Mouse (Mus musculus) frontal cortex, postnatal 14 days (tissue): ENCODE measurements around the gene Il4i1.
"Not testable (repeated sequence)": the region's sequence is repeated elsewhere in the genome, so short reads cannot be mapped to it uniquely, and the experiment has no call there.

Source experiments
- DNase-seq, 2 experiments: peaks; one replicate each; pipeline ENCODE4 v3.0.0; 2022; ENCODE audit warnings: low spot score in 2 of 2

Gene Il4i1

GRCm38 (mm10) chr7:44863982-44864494, 47.9 kb downstream of the Il4i1 start:
- no peak for DNase-seq

- DNase-seq = no peak
Measured at GRCm38 (mm10) chr7:44864595-44865542, 48.7 kb downstream of the Il4i1 start.

DNA sequence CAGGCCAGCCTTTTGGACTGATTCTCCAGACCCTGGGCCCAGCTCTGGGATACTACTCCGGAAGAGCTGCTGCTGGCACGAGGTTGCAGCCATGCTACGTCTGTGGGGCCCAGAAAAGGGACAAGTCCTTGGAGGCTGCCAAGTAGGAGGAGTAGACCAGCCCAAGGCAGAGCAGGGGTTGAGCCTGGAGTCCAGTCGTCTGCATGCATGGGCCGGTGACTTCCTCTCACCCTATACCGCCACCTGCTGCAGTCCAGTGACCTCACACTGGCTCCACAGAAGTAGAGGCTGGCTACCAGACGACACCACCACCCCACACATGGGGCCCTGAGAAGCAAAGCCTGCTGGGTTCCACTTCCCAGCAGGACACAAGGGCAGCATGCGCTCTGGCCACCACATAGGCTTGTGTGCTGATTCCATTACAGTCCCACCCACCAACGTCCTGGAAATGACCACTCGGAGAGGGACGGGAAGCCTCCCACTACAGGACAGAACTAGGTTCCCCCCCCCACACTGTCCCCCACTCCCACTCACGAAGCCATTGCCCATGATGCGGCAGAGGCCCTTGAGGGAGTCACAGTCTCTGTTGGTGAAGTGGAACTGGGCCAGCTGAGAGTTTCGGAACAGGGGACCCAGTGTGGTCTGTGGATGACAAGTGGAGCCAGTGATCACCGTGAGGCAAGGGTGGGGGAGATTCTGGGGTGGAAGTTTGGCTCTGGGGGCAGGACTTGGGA, 50.3 kb downstream of the Il4i1 start:
- DNase-seq = no peak

DNA sequence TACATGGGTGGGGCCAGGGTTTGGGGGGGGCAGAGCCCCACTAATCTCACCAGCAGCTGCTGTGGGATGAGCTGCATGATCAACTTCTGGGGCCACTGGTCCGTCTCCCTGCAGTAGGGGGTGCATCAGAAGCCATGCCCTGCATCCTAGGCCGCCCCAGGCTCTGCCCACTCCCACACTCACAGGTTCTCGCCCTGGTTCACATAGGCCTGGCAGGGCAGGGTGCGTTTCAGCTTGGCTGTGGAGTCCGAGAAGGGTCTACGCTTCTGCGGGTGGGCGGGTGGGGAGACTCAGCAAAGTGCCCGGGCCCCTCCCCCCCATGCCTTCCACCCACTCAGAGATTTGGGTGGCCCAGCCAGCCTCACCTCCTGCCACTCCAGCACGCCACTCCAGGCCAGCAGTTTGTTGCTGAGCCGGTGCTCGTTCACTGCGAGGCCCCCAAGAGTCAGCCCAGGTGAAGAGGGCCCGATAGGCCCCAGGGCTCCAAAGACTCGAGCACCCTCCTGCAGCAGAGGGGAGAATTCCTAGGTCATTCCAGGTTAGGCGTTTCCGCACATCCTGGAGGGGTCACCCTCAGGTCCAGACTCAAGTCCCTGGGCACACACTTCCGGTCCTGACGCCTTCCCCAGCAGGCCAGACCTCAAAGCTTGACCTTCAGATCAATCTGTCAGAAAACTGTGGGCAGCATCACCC, 51.0 kb downstream of the Il4i1 start:
- DNase-seq = no peak

GRCm38 (mm10) chr7:44867802-44868201, 51.6 kb downstream of the Il4i1 start:
- DNase-seq = no peak

- no peak for DNase-seq
Measured at GRCm38 (mm10) chr7:44868465-44868864, 52.3 kb downstream of the Il4i1 start.

- DNase-seq = no peak
Measured at GRCm38 (mm10) chr7:44868919-44869696, 52.9 kb downstream of the Il4i1 start.

DNA sequence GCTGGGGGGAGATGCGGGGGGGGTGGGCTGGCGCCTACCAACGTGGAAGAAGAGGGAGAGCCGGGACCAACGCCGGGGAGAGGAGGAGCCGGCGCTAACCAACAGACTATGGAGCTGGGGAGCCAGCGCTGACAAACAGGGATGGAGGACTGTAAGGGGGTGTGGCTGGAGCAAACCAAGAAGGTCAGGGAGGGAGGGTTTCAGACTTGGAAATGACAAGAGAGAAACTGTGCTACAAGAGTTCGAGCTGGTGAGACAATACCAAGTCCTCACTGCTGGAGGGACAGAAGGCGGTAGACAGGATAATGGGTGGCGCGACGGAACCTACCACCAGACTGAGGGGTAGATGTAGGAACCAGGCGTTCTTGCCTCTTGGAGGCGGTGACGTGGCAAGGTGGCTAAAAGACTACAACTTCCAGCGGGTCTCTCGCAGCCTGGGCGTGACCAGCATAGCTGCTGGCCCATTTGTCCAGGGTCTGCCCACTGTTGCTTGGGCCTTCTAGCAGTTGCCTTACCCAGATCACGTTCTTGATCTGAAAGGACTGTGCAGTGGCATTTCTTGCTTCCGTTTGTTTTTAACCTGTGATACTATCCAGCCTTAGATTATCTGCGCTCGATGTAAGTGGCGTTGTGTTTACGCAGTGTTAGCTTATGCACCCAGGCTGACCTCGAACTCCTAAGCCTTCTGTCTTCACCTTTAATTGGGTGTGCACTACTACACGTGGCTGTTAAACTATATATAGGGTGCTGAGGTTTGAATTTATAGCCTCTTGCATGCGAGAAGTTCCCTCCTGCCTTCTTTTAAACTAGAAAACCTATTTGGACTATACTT, 53.7 kb downstream of the Il4i1 start, which contains the start of gene Ptov1:
Gene Ptov1 (minus strand): TSS at position 92 of the 832 bp plus-strand sequence.
- DNase-seq = peak; percentile 90 to 97

- no peak for DNase-seq
Measured at GRCm38 (mm10) chr7:44870614-44871013, 54.4 kb downstream of the Il4i1 start.

GRCm38 (mm10) chr7:44871181-44871580, 55.0 kb downstream of the Il4i1 start:
- DNase-seq = no peak

DNA sequence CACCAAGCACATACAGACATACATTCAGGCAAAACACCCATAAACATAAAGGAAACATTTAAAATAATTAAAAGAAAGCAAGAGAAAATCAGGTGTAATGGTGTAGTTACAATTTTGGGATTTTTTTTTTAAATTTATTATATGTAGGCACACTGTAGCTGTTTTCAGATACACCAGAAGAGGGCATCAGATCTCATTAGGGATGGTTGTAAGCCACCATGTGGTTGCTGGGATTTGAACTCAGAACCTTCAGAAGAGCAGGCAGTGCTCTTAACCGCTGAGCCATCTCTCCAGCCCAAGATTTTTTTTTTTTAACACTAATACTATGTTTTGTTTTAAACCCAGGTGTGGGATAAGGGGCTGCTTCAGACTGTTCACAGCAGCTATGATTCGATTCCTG, 55.6 kb downstream of the Il4i1 start:
- DNase-seq = not testable (repeated sequence)

DNA sequence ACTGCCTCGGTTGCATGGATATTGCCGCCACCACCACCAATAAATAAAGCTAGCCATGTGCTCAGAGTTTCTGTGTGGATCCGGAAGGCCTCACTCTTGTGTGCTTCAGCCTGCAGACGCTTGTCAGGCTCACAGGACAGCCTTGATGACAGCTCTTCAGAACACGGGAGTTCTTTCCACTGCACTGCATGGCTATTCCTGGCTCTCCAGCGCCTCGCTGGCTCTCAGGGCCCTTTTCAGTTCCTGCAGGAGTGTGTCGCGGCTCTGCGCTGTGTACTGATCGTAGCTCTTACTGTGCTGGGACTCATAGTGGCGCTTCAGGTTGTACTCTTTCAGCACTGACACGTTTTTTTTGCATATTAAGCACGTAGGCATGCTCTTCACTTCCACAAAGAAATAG, 61.6 kb downstream of the Il4i1 start:
- no peak for DNase-seq

DNA sequence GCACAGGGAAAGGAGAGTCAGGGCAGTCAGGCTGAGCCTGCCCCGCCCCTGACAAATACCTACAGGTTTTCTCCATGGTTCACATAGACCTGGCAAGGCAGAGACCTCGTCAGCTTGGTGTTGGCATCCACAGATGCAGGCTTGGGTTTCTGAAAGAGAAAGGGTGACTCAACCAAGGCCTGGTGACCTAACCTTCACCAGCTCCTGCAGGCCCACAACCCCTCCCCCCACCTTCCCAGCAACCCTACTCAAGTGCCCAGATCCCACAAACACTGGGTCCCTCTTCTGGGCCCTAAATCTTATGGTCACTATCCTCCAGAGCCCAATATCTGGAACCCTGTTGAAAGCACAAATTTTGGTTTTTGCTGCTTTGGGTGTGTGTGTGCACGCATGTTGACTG, 66.8 kb downstream of the Il4i1 start:
- DNase-seq = no peak

GRCm38 (mm10) chr7:44884637-44885036, 68.5 kb downstream of the Il4i1 start:
- DNase-seq = no peak

DNA sequence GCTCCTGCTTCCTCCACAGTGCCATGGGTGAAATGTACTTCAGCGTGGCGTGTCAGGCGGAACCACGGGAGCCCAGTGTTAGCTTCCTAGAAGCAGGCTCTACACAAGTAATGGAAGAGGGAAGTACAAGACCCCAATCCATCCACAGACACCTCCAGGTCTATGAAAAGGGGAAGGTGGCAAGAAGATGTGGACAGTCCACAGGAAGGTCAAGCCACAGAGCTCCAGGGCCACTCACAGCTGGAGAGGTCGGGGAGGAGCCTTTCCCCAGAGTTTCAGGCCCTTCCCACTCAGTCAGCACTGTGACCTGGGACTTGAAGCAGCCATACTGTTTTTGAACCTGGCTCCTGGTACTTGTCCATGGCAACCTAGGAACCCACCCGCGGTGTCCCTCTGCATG, 70.8 kb downstream of the Il4i1 start:
- DNase-seq = no peak

DNA sequence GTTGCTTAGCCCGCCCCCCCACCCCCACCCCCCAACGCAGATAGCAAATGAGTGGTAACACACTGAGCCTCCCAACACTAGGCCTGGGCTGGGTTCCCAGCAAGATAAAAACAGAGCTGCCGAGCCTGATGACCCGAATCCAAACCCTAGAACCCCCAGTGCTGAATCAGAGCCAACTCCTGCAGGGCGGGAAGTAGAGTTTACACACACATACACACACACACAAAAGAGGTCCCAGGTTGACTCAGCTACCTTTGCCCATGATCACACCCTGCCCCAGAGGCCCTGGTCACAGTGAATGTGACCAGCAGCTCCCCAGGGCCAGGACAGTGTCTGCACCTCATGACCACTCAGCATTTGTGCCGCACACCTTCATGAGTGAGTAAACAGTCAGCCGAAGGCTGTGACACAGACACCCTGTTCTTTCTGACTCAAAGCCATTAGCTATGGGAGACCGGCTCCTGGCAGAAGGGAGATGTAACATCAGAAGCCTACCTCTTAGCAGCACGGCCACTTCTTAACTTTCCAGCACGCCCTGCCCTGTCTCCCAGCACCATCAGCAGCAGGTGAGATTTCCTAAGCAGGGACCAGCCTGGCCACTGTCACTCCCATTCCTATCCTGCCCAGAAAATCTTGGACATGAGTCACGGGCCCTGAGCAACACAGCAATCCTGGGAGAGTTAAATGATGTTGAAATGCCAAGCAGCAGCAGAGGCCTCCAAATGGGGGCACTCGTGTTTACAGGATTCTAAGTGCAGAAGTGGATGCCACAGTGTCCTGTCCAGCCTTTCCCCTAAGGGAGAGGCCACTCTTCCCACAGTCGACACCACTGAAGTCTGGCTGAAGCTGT, 72.3 kb downstream of the Il4i1 start:
- no peak for DNase-seq

DNA sequence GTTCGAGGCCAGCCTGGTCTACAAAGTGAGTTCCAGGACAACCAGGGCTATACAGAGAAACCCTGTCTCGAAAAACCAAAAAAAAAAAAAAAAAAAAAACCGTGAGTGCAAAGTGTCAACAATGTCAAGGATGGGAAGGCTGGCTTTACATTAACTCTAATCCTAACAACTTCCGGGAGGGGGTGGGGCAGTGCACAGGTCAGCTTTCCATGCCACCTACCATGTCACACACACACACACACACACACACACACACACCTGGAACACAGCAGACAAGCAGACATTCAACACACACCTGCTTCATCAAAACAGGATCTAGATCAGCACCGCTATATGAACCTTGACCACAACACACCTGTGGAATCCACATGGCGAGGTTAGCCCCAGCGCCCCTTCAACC, 74.0 kb downstream of the Il4i1 start:
- no peak for DNase-seq
